Mouse (Mus musculus): Measurements from ENCODE around the gene Dgkh.
"Not testable (repeated sequence)": the region's sequence is repeated elsewhere in the genome, so short reads cannot be mapped to it uniquely, and the experiment has no call there.

Gene Dgkh

GRCm38 (mm10) chr14:78627516-78628275 is 104.9 kb downstream of the Dgkh start:
- DNase-seq (ENCODE audit: extremely low spot score) = peak; percentile 12

- no peak for DNase-seq (ENCODE audit: extremely low spot score)
Measured at GRCm38 (mm10) chr14:78618883-78619295, 113.7 kb downstream of the Dgkh start.

GRCm38 (mm10) chr14:78613569-78613968 is 119.0 kb downstream of the Dgkh start:
- no peak for DNase-seq (ENCODE audit: extremely low spot score)

- no peak for DNase-seq (ENCODE audit: extremely low spot score)
Measured at GRCm38 (mm10) chr14:78612111-78612788, 120.3 kb downstream of the Dgkh start.

- DNase-seq (ENCODE audit: extremely low spot score) = no peak
Measured at GRCm38 (mm10) chr14:78594916-78595315, 137.7 kb downstream of the Dgkh start.

- no peak for DNase-seq (ENCODE audit: extremely low spot score)
Measured at GRCm38 (mm10) chr14:78592965-78593364, 139.6 kb downstream of the Dgkh start.

GRCm38 (mm10) chr14:78590335-78590734 is 142.2 kb downstream of the Dgkh start:
- peak; percentile 42 for DNase-seq (ENCODE audit: extremely low spot score)

- no peak for DNase-seq (ENCODE audit: extremely low spot score)
Measured at GRCm38 (mm10) chr14:78584222-78584621, 148.4 kb downstream of the Dgkh start.

GRCm38 (mm10) chr14:78583168-78583567 is 149.4 kb downstream of the Dgkh start:
- no peak for DNase-seq (ENCODE audit: extremely low spot score)

- peak; percentile 2 for DNase-seq (ENCODE audit: extremely low spot score)
Measured at GRCm38 (mm10) chr14:78575899-78576298, 156.7 kb downstream of the Dgkh start.

GRCm38 (mm10) chr14:78568410-78568809 is 164.2 kb downstream of the Dgkh start:
- no peak for DNase-seq (ENCODE audit: extremely low spot score)

- DNase-seq (ENCODE audit: extremely low spot score) = no peak
Measured at GRCm38 (mm10) chr14:78566431-78566830, 166.1 kb downstream of the Dgkh start.

GRCm38 (mm10) chr14:78564292-78564691 is 168.3 kb downstream of the Dgkh start:
- no peak for DNase-seq (ENCODE audit: extremely low spot score)

GRCm38 (mm10) chr14:78563211-78563610 is 169.4 kb downstream of the Dgkh start:
- DNase-seq (ENCODE audit: extremely low spot score) = no peak

- DNase-seq (ENCODE audit: extremely low spot score) = no peak
Measured at GRCm38 (mm10) chr14:78562121-78562520, 170.5 kb downstream of the Dgkh start.

GRCm38 (mm10) chr14:78559042-78559441 is 173.5 kb downstream of the Dgkh start:
- no peak for DNase-seq (ENCODE audit: extremely low spot score)

GRCm38 (mm10) chr14:78554830-78555229 is 177.7 kb downstream of the Dgkh start:
- not testable (repeated sequence) for DNase-seq (ENCODE audit: extremely low spot score)

- no peak for DNase-seq (ENCODE audit: extremely low spot score)
Measured at GRCm38 (mm10) chr14:78553661-78554060, 178.9 kb downstream of the Dgkh start.

GRCm38 (mm10) chr14:78548807-78549206 is 183.8 kb downstream of the Dgkh start:
- no peak for DNase-seq (ENCODE audit: extremely low spot score)

GRCm38 (mm10) chr14:78541319-78541718 is 191.3 kb downstream of the Dgkh start:
- no peak for DNase-seq (ENCODE audit: extremely low spot score)

- no peak for DNase-seq (ENCODE audit: extremely low spot score)
Measured at GRCm38 (mm10) chr14:78539821-78540220, 192.8 kb downstream of the Dgkh start.

GRCm38 (mm10) chr14:78538572-78539320 is 193.8 kb downstream of the Dgkh start:
- DNase-seq (ENCODE audit: extremely low spot score) = peak; percentile 29

Measured in embryo, embryonic 9.5 days (tissue).